Mouse (Mus musculus) forebrain, embryonic 16.5 days (tissue): ENCODE results near the gene Ninj2. TPM values are rescaled to one million over a fixed set of nuclear protein-coding genes. Genes with fewer than 3 reads are reported as not detected.

Experiments
- ATAC-seq: fragments of 200-750 bp; cut with Nextera tagmentation; 2 replicates; pipeline ENCODE4 v1.8.0; 2017; ENCODE audit warnings: mild to moderate bottlenecking, moderate library complexity
- H3K27ac ChIP-seq: fragments of 300-500 bp; sonication (generic); 2 replicates; pipeline ENCODE4 v1.5.1; 2014; ENCODE audit warnings: low read length, control low read depth
- H3K27me3 ChIP-seq: fragments of 300-500 bp; sonication (generic); replicated peaks from 2 replicates; pipeline ENCODE4 v1.6.1; 2014; ENCODE audit warnings: low read length; ENCODE audit not compliant: control insufficient read depth, insufficient read depth
- H3K36me3 ChIP-seq: fragments of 300-500 bp; sonication (generic); 2 replicates; pipeline ENCODE4 v1.6.1; 2014; ENCODE audit not compliant: control insufficient read depth, insufficient read depth
- H3K4me1 ChIP-seq: fragments of 300-500 bp; sonication (generic); replicated peaks from 2 replicates; pipeline ENCODE4 v1.6.1; 2014; ENCODE audit warnings: low read length; ENCODE audit not compliant: control insufficient read depth, insufficient read depth
- H3K4me2 ChIP-seq: fragments of 300-500 bp; sonication (generic); 2 replicates; pipeline ENCODE4 v1.6.1; 2014; ENCODE audit warnings: mild to moderate bottlenecking, low read length, control low read depth
- H3K4me3 ChIP-seq: fragments of 300-500 bp; sonication (generic); replicated peaks from 2 replicates; pipeline ENCODE4 v1.5.1; 2014; ENCODE audit warnings: mild to moderate bottlenecking, low read length, control low read depth
- H3K9ac ChIP-seq: fragments of 300-500 bp; sonication (generic); replicated peaks from 2 replicates; pipeline ENCODE4 v1.6.1; 2014; ENCODE audit warnings: low read depth, low read length, control low read depth
- H3K9me3 ChIP-seq: fragments of 300-500 bp; sonication (generic); 2 replicates; pipeline ENCODE4 v1.6.1; 2016; ENCODE audit warnings: low read length; ENCODE audit not compliant: control insufficient read depth
- WGBS: fragments of 180-500 bp; shearing (Covaris S2); extraction: QIAGEN DNeasy Blood & Tissue Kit; methylation state at CpG from one replicate; pipeline ENCODE4 v1.1.7; 2014; 5-methylcytosine and 5-hydroxymethylcytosine counted together
- polyA plus RNA-seq: library from polyadenylated mRNA; unstranded; fragments of >200 nt; fragmentation: Nextera tagmentation; extraction: Ambion mirVana; gene quantifications from 2 replicates; pipeline ENCODE4 v1.2.1, GENCODE M21; 2015

Ninj2 gene
- polyA plus RNA-seq, 1 experiment from 2014 or later, result not detected

DNA sequence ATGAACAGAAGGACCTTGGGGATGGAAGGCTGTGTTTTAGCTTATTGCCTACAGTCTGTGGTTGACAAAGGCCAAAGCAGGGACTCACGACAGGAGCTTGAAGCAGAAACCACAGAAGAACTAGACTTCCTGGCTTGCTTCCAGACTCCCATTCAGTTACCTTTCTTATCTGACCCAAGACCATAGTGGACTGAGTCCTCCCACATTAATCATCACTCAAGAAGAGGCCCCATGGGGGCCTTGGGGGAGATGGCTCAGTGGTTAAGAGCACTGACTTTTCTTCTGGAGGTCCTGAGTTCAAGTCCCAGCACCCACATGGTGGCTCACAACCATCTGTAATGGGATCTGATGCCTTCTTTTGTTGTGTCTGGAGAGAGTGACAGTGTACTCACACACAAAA is 10.0 kb downstream of the Ninj2 start:
- 52% methylated on average over 1 of the region's 1 CpGs for WGBS
- ATAC-seq, result no peak
- no peaks in the 10 kb centered on the region for H3K36me3 ChIP-seq

DNA sequence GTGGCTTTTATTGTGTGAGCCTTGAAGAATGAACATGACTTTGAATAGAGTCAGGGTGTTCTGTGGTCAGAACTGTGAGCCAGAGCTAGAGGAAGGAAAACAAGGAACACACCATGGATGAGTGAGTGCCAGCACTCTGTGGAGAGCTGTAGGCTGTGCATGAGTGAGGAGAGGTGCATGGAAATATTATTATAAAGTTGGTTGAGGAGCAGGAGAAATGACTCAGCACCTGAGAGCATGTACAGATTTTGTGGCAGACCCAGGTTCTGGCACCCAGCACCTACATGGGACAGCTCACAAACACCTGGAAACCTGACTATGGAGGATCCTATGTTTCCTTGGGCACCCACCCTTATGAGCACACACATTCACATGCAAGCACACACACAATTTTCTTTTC is 11.9 kb downstream of the Ninj2 start:
- Histone ChIP-seq H3K4me2 (no peak overlapping the region), H3K4me1 (peaks cover 3% of the 10 kb centered on the region), H3K4me3 (no peak overlapping the region), H3K9ac (no peak overlapping the region), H3K36me3 (no peaks in the 10 kb centered on the region), H3K27me3 (no peaks in the 10 kb centered on the region), H3K9me3 (no peaks in the 10 kb centered on the region), H3K27ac (no peak overlapping the region)
- ATAC-seq, result no peak

More for the DNA sequence above, 10.0 kb downstream of the Ninj2 start:
- Histone ChIP-seq H3K27me3 (no peaks in the 10 kb centered on the region), H3K4me2 (no peak overlapping the region), H3K9ac (no peak overlapping the region), H3K9me3 (no peaks in the 10 kb centered on the region), H3K27ac (no peak overlapping the region), H3K4me3 (no peak overlapping the region), H3K4me1 (0 out of 2 replicates have a peak, but pooled peaks cover 2% of the 10 kb centered on the region)

DNA sequence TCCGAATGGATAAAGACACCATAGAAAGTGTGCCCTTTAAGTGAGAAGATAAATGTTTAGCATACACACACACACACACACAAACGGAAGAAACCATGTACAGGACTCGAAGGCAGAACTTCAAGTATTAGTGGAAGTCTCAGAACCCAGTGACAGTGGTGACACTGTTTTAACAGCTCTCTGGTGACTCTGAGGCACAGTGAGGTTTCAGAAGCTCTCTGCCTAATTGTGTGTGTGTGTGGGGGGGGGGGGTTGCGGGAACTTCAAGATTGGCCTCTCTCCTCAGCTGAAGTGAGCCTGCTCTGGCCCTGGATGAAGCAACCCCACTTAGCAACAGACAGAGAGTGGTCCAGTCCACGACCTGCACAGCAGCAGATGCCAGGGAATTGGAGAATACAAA is 14.4 kb downstream of the Ninj2 start:
- Histone ChIP-seq H3K27ac (no peak overlapping the region), H3K36me3 (no peaks in the 10 kb centered on the region), H3K9me3 (no peaks in the 10 kb centered on the region), H3K4me3 (no peak overlapping the region), H3K4me2 (no peak overlapping the region), H3K27me3 (no peaks in the 10 kb centered on the region), H3K9ac (no peak overlapping the region), H3K4me1 (peaks cover 11% of the 10 kb centered on the region)
- ATAC-seq, result no peak
- 67% methylated on average over 5 of the region's 5 CpGs for WGBS

DNA sequence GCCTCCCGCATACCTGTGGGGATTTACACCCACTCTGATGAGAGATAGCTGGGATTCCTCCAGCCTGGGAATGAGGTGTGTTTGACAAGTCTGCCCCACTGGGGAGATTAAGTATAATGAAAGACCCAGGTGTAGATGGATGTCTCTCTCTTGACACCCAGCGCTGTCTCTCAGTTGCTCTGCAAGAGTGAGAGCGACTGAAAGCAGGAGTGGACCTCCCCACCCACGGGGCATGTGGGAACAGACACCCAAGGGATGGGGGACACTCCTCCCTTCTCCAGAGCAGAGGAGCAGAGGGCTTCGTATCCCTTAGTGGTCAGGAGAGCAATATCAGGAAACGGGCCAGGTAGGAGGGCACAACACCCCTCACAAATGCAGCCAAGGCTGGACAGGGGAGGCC is 14.9 kb downstream of the Ninj2 start:
- Histone ChIP-seq H3K36me3 (no peaks in the 10 kb centered on the region), H3K9me3 (no peaks in the 10 kb centered on the region), H3K4me3 (no peak overlapping the region), H3K27ac (no peak overlapping the region), H3K9ac (no peak overlapping the region), H3K4me2 (no peak overlapping the region), H3K27me3 (no peaks in the 10 kb centered on the region), H3K4me1 (peaks cover 11% of the 10 kb centered on the region)
- WGBS, result 85% methylated on average over 6 of the region's 6 CpGs
- ATAC-seq, result no peak

DNA sequence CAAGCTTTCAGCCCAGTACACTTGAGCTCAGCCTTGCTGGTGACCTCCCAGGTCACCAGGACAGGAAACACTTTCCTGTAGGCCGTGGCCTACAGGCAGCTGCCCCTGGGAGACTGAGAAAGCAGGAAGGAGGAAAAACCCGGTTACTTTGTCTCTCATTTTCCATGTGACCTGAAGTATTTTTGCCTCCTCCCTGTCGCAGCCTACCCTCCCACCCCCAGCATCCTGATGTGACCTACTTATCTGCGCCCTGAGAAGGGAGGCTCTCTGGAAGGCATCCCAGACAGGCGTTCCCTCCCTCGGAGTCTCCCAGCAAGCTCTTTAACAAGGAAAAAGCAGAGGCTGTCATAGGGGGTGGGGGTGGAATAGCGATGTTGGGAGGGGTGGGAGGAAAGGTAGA is 16.0 kb downstream of the Ninj2 start:
- no peaks in the 10 kb centered on the region for H3K27me3 ChIP-seq
- no peaks in the 10 kb centered on the region for H3K36me3 ChIP-seq
- no peak overlapping the region for H3K4me2 ChIP-seq
- H3K4me3 ChIP-seq, result no peak overlapping the region
- H3K27ac ChIP-seq, result no peak overlapping the region
- no peaks in the 10 kb centered on the region for H3K9me3 ChIP-seq
- WGBS, result 24% methylated on average over 7 of the region's 7 CpGs
- no peak overlapping the region for H3K9ac ChIP-seq
- H3K4me1 ChIP-seq, result peaks cover 11% of the 10 kb centered on the region
- no peak for ATAC-seq

DNA sequence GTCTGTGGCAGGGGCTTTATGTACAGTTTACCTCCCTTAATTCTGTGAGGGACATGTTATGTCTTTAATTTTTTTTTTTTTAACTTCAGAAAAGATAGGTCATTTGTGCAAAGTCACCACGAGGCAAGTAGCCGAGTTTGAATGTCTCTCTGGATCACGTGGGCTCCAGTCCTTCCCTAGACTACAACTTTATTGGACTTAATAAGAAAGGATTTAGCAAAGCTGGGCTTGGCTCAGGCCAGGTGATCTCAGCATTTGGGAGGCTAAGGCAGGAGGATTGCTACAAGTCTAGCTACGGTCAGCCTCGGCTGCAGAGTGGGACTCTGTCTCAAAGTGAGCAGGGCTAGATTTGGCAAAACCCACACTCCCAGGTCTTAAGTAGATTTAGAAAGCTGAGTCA is 16.8 kb downstream of the Ninj2 start:
- H3K27ac ChIP-seq, result no peak overlapping the region
- H3K9me3 ChIP-seq, result no peaks in the 10 kb centered on the region
- H3K4me3 ChIP-seq, result no peak overlapping the region
- H3K4me2 ChIP-seq, result no peak overlapping the region
- H3K9ac ChIP-seq, result no peak overlapping the region
- no peak for ATAC-seq
- no peaks in the 10 kb centered on the region for H3K27me3 ChIP-seq
- H3K36me3 ChIP-seq, result no peaks in the 10 kb centered on the region
- peaks cover 14% of the 10 kb centered on the region for H3K4me1 ChIP-seq
- WGBS, result 88% methylated on average over 5 of the region's 5 CpGs

DNA sequence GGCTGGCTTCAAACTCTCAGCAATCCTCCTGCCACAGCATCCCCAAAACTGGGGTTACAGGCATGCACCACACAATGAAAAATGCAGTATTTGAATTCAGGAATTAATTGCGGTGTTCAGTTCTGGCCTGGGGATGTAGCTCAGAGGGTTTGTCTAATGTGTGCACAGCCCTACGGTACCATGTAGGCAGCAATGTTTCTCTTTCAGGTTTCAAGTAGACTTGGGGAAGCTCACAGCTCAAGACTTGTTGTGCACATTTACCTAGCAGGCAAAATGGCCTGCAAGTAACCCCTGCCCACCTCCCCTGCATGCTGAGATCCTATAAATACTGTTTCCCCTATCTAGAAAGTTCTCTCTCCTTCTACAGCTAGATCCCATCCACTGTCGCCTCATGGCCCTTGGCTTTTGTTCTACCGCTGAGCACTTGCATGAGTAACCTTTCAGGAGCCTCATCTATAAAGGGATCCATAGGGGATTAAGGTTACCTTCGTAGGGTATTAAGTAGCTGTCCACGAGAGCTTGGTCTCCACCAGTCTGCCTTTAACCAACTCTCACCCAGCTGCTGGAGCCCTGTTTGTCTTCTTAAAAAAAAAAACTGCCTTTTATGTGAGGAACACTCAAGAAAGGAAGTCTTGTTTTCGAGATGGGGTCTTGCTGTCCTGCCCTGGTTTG is 17.7 kb downstream of the Ninj2 start:
- 71% methylated on average over 7 of the region's 7 CpGs for WGBS
- Histone ChIP-seq H3K4me3 (no peak overlapping the region), H3K4me1 (peaks cover 14% of the 10 kb centered on the region), H3K27ac (no peak overlapping the region), H3K36me3 (no peaks in the 10 kb centered on the region), H3K4me2 (no peak overlapping the region), H3K27me3 (no peaks in the 10 kb centered on the region), H3K9me3 (no peaks in the 10 kb centered on the region), H3K9ac (no peak overlapping the region)
- ATAC-seq, result no peak

DNA sequence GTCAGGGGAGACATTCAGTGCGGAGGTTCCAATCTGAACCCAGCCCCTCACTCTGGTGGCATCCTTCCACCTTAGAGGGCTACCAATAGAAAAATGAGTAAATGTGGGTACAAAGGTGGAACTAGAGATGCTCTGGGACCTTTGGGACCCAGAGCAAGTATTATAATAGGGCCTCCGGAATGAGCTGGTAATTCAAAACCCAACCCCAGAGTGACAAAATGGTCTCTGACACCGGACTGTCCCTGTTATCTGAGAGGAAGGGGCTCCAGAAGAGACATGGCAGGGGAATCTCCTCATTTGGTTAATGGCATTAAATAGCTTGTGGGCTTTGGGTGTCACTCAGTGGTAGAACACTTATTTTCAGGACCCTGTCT is 18.2 kb downstream of the Ninj2 start:
- Histone ChIP-seq H3K9me3 (no peaks in the 10 kb centered on the region), H3K27ac (no peak overlapping the region), H3K4me1 (peaks cover 14% of the 10 kb centered on the region), H3K4me3 (no peak overlapping the region), H3K36me3 (no peaks in the 10 kb centered on the region), H3K9ac (no peak overlapping the region), H3K4me2 (no peak overlapping the region), H3K27me3 (no peaks in the 10 kb centered on the region)
- 89% methylated on average over 3 of the region's 3 CpGs for WGBS
- no peak for ATAC-seq

DNA sequence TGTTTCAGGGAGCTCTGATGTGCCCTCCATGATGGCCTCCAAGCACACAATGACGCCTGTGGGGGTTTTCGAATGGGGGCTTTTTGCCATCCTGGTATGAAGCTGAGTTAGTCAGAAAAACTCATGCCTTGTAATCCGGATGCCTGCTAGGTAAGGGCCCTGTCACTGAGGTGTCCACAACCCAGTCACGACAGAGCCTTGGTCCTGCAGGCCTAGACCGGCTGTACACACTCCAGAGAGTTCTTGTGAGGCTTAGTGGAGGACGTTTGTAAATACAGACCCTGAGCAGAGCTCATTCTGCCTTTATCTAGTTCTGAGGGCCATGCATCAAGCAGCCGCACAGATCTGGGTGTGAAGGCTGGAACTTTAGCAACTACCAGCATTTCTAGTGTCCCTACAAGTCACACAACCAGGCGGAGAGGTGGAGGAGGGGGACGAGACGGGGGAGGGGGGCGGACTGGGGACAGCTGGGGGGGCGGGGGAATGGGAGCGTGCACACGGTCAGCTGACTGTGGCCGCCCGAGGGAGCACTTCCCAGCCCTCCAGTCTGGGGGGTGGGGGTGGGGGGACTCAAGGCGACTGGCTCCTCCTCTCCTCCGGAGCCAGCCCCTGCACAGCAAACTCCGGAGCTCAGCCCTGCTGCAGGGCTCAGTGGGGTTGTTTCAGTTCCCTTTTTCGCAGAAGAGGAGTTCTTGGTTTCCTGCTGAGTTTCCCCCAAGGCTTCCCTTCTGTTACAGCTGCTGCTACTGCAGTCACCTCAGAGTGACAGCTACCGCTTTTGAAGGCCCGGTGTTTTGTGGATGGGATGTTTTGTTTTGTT is 19.0 kb downstream of the Ninj2 start:
- H3K27ac ChIP-seq, result 0 out of 2 replicates have a peak overlapping the region, but pooled peaks have one; percentile 37
- peaks cover 14% of the 10 kb centered on the region for H3K4me1 ChIP-seq
- H3K9ac ChIP-seq, result peak overlapping the region; percentile 35
- ATAC-seq, result peak; percentile 96
- peak overlapping the region; percentile 51 for H3K4me2 ChIP-seq
- H3K4me3 ChIP-seq, result peak overlapping the region; percentile 23
- H3K27me3 ChIP-seq, result no peaks in the 10 kb centered on the region
- H3K9me3 ChIP-seq, result no peaks in the 10 kb centered on the region
- H3K36me3 ChIP-seq, result no peaks in the 10 kb centered on the region
- 8% methylated on average over 18 of the region's 22 CpGs for WGBS
